Mouse (Mus musculus) cerebellum, postnatal 36 days (tissue): ENCODE measurements around the gene Crb2.
A peak's percentile ranks its signal among the peaks of the same experiment; 100 is the strongest.

ENCODE experiments used
- DNase-seq, 2 experiments: peaks; one replicate each; pipeline ENCODE4 v3.0.0; 2021 to 2022; ENCODE audit warnings: mixed read lengths in 2 of 2

The Crb2 gene

DNA sequence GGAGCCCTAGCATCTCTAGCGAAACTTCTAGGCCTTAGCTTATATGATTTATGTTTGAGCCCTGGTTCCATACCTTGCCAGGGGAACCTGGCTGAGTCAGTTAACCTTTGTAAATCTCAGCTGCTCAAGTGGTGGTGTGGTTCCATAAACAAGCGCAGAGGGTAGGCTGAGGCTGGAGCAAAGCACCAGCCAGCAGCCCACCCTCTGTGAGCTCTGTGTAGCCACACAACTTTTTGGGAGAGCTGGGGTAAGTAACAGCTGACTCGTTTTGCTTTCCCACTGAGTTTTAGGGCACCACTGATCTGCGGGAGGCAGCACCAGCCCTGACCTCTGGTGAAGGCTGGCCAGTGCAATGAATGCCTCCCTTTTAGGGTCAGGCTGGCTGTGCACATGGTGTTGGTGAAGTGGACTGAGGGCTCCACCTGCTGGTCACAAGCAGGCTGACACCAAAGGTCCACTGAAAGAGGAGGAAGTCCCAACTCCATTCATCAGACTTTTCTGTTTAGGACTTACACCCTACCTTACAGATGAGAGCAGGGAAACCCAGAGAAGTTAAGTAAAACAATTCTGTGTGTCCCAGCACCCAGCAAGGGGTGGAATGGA, 26.7 kb downstream of the Crb2 start:
- peak; percentile 74 to 81 for DNase-seq

DNA sequence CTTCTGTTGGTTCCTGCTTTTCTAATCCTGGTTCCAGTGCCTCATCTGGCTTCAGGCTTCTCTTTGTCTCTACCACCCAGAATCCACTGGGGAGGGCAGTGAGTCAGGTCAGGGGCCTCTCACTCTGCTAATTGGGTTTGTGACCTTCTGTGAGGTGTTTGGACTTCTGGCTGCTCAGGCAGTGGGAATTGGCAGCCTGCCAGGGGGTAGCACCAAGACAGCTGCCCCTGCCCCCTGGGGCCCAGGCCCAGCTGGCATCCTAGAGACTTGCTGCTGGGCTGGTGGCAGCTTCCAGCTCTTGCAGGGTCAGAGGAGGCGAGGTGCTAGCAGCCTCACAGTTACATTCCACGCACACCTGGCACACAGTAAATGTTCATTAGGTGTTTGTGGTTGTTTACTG, 35.6 kb downstream of the Crb2 start:
- DNase-seq, result peak; percentile 56 to 68

DNA sequence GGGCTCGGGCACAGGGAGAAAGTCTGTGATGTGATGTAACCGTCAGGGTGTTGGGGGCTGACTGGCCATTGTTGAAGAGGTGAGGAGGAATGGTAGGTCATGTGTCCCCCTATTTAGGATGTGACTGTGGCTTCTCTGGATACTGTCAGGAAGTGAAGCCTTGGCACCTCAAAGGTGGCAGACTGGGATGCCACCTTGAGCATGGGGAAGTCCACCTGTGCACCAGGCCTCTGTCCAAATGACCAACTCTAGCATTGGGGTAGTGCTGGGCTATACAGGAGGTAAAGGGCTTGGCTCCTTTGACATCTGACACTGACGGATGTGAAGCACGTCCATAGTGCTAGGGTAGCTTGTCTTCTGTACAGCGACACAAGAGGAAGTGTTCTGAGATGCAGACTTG, 36.4 kb downstream of the Crb2 start:
- peak; percentile 66 to 68 for DNase-seq

GRCm38 (mm10) chr2:37814820-37815361, 38.8 kb downstream of the Crb2 start:
- DNase-seq, result no peak

- DNase-seq, result peak; percentile 82 to 86
Measured at GRCm38 (mm10) chr2:37815676-37816075, 39.6 kb downstream of the Crb2 start.

- no peak for DNase-seq
Measured at GRCm38 (mm10) chr2:37818761-37819525, 42.9 kb downstream of the Crb2 start.

DNA sequence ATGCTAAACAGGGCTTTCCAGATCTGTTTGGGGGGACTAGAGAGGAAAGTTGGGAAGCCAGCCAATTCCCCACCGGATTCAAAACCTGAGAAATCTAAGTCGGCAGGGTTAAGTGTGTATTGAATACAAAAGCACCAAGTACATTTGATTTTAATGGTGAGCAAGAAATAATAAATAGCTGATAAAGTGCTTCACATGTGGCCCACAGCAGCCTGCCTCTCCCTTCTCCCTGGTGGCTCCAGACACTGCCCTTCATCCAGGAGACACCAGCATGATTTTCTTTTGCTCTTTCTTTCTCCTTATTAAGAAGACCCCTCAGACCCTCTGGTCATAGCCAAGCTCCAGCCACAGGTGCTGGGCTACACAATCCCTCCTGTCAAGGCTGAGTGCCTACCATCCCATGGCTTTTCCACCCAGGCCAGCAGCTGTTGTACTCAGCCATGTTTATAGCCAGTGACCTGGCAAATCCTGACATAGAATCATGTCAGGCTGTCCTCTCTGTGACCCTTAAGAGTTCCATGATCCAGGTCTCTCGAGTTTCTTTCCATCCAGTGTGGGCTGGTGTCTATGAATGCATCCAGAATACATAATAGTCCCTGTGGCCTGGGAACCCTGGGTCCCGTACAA, 43.6 kb downstream of the Crb2 start:
- no peak for DNase-seq

- no peak for DNase-seq
Measured at GRCm38 (mm10) chr2:37822122-37822521, 46.1 kb downstream of the Crb2 start.

DNA sequence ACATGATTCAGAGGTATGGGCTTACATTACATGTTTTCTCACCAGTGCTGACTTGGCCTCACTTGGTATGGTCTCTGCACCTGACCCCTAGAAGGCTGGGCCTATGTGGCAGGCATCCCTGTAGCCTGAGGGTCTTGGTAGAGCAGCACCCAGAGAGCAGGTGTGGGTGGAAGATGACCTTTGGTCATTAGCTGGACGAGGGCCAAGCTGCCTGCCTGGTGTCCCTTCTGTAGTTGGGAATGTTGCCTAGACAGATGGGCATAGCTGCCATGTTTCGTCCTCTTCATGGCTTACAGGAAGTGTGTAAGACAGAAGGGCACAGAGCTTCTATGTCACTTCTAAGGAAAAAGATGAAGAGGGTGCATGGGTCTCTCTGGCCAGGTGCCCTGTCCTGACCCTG, 47.8 kb downstream of the Crb2 start:
- DNase-seq, result peak in 1 of 2 experiments; percentile 34

DNA sequence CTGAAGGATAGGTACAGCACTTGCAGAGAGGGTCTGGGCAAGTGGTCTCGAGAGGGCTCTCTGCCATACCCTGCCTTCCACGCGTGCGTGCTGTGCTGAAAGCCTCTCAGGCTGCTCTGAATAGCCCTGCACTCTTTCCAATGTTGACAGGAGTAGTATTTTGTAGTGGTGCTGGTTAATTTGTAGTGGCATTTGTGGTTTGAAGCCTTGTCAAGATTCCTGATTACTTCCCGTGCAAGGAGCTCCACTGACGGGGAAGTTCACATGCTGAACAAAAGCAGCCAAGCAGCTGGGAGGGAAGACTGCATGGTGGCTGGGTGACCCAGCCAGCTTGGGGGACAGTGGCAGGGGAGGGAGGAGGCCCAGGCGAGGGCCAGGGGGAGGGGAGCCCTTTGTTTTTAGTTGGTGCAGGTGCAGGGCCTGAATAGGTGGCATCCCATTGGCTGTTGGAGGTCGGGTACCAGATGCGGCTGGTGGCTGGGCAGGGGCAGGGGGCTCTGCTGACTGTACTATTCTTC, 53.8 kb downstream of the Crb2 start:
- no peak for DNase-seq

GRCm38 (mm10) chr2:37832253-37832652, 56.2 kb downstream of the Crb2 start:
- DNase-seq, result no peak

GRCm38 (mm10) chr2:37836926-37837325, 60.9 kb downstream of the Crb2 start:
- DNase-seq, result no peak

DNA sequence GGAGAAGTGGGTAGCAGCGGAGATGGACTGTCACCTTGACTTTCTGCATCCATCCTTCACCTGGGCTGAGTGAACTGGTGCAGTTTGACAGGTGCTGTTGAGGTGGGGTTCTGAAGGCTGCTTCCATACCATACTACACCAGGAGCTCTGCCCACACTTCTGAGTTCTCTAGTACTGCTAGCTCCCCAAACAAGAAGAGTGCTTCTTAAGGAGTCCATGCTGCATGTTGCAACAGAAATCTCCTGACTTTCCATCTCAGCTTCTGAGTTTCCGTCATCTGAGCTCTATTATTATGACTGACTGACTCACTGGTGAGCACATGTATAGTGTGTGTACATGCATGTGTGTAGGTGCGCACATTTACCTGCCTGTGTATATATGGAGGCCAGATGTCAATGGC, 61.5 kb downstream of the Crb2 start:
- DNase-seq, result no peak

- no peak for DNase-seq
Measured at GRCm38 (mm10) chr2:37838202-37838984, 62.3 kb downstream of the Crb2 start.

GRCm38 (mm10) chr2:37839922-37840321, 63.9 kb downstream of the Crb2 start:
- no peak for DNase-seq

DNA sequence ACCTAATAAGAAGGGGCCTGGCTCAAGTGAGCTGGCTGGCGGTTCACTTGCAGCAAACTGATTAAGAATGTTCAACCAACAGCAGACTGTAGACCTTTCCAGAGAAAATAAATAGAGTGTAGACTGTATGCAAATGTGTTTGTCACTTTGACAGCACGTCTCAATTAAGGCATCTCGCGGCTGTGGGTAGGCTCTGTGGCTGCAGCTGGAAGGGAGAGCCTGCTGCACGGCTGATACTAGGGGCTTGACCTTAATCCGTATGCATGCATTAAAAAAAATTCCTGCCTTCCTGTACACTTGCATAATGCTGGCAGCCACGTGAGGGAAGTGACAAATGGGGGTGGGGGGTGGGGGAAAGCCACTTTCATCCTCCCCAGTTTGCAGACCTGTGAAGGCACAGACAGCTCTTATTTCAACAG, 66.1 kb downstream of the Crb2 start:
- DNase-seq, result no peak

DNA sequence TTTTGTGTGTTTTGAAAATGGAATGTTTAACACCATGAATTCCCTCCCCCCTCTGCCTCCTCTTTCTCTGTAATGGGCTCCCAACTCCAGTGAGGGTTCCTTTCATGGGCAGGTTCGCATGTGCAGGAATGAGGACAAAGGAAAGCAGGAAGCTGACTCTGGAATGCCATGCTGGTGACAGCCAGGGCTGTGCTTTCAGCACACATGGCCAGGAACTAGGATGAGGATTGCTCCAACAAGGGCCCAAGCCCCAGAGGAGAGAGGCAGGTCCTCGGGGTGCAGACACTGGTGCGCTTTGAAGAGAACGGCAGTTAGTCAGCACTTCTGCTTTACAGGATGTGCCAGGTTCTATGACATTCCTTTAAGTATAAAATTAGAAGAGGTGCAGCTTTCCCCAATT, 66.7 kb downstream of the Crb2 start:
- DNase-seq, result no peak
